Mouse (Mus musculus): Measurements from ENCODE around the gene Adk. TPM values are rescaled to one million over a fixed set of nuclear protein-coding genes. Genes with fewer than 3 reads are reported as not detected.

Gene Adk
- polyA plus RNA-seq, 1 experiment from 2014 or later, result 180 TPM

DNA sequence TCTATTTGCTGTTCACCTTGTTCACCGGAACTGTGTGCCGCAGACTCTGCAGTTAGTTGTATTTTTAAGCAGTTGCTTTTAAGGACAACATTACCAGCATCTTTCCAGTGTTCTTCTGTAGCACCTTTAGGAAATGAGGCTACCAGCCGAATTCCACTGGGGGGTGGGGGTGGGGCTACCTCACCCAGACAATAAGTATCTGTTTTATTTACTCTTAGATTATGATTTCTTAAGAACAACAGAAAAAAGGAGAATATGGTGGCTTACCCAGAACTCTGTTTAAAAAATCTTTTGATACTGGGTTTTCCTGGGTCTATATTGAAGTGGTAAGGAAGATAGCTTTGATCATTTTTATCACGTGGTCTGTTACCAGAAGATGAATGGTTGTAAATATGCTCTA, 18.1 kb upstream of the Adk start:
- no peak for ATAC-seq (replicated peaks; ENCODE audit: low FRiP score, low TSS enrichment, low read depth)

DNA sequence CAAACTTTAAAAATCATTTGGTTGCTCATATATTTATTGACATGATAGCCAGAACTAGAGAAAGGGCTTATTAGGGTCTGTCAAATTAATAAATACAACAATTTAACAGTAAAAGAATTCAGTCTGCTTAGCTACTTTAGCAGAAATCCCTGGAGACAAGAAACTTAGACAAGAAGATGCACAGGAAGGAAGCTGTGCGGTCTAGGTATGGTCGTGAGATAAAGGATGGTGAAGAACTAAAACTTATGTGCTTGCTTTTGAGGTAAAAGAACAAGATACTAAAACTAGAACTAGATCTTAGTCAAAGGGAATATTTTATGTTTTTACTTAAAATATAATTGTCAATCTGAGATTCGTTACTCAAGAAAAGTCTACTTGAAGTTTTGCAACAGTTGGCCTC, 17.6 kb upstream of the Adk start:
- Histone ChIP-seq H3K27me3 (replicated peaks; ENCODE audit: control insufficient read depth, insufficient read depth, low read length) (no peaks in the 10 kb centered on the region), H3K4me3 (ENCODE audit: low read depth, low read length) (no peak overlapping the region), H3K4me1 (replicated peaks; ENCODE audit: control insufficient read depth, insufficient read depth, low read length) (0 out of 2 replicates have a peak, but pooled peaks cover 4% of the 10 kb centered on the region), H3K9ac (ENCODE audit: low read length) (no peak overlapping the region), H3K36me3 (ENCODE audit: control insufficient read depth, insufficient read depth, low read length) (peaks cover 81% of the 10 kb centered on the region), H3K9me3 (ENCODE audit: control insufficient read depth, low read length) (no peaks in the 10 kb centered on the region), H3K27ac (ENCODE audit: low read depth) (no peak overlapping the region), H3K4me2 (ENCODE audit: low read length) (no peak overlapping the region)
- 93% methylated on average over 3 of the region's 3 CpGs for WGBS
- ATAC-seq (replicated peaks; ENCODE audit: low FRiP score, low TSS enrichment, low read depth), result no peak
- DNase-seq (ENCODE audit: low spot score), result no peak

More for the DNA sequence above, 18.1 kb upstream of the Adk start:
- no peaks in the 10 kb centered on the region for H3K9me3 ChIP-seq (ENCODE audit: control insufficient read depth, low read length)
- 0 out of 2 replicates have a peak, but pooled peaks cover 4% of the 10 kb centered on the region for H3K4me1 ChIP-seq (replicated peaks; ENCODE audit: control insufficient read depth, insufficient read depth, low read length)
- no peak overlapping the region for H3K27ac ChIP-seq (ENCODE audit: low read depth)
- peaks cover 82% of the 10 kb centered on the region for H3K36me3 ChIP-seq (ENCODE audit: control insufficient read depth, insufficient read depth, low read length)
- no peak overlapping the region for H3K9ac ChIP-seq (ENCODE audit: low read length)
- H3K4me3 ChIP-seq (ENCODE audit: low read depth, low read length), result no peak overlapping the region
- 86% methylated on average over 4 of the region's 4 CpGs for WGBS
- no peak overlapping the region for H3K4me2 ChIP-seq (ENCODE audit: low read length)
- no peaks in the 10 kb centered on the region for H3K27me3 ChIP-seq (replicated peaks; ENCODE audit: control insufficient read depth, insufficient read depth, low read length)
- no peak for DNase-seq (ENCODE audit: low spot score)

DNA sequence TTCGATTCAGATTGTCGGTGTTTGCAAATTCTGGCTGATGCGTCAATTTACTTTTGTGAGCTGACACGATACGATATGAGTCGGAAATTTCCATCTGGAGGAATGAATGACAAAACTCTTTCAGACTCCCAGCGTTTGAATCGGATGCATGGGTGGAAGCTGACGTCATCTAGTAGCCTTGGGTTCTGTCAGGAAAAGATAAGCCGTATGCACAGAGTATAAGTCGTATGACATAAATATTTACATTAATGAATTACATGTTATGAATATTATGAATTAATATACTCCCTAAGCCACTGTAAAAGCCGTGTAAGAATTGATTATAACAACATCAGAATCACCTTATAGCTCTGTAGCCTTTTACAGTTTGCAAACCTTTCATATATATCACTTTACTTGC, 13.3 kb upstream of the Adk start:
- Histone ChIP-seq H3K36me3 (ENCODE audit: control insufficient read depth, insufficient read depth, low read length) (peaks cover 66% of the 10 kb centered on the region), H3K27ac (ENCODE audit: low read depth) (no peak overlapping the region)
- ATAC-seq (replicated peaks; ENCODE audit: low FRiP score, low TSS enrichment, low read depth), result no peak

GRCm38 (mm10) chr14:21039623-21040022, 12.8 kb upstream of the Adk start:
- no peak overlapping the region for H3K4me3 ChIP-seq (ENCODE audit: low read depth, low read length)
- no peaks in the 10 kb centered on the region for H3K4me1 ChIP-seq (replicated peaks; ENCODE audit: control insufficient read depth, insufficient read depth, low read length)
- DNase-seq (ENCODE audit: low spot score) (no peak), ATAC-seq (replicated peaks; ENCODE audit: low FRiP score, low TSS enrichment, low read depth) (no peak)
- no peaks in the 10 kb centered on the region for H3K27me3 ChIP-seq (replicated peaks; ENCODE audit: control insufficient read depth, insufficient read depth, low read length)
- H3K9me3 ChIP-seq (ENCODE audit: control insufficient read depth, low read length), result no peaks in the 10 kb centered on the region
- H3K27ac ChIP-seq (ENCODE audit: low read depth), result no peak overlapping the region
- no peak overlapping the region for H3K4me2 ChIP-seq (ENCODE audit: low read length)
- no peak overlapping the region for H3K9ac ChIP-seq (ENCODE audit: low read length)
- peaks cover 66% of the 10 kb centered on the region for H3K36me3 ChIP-seq (ENCODE audit: control insufficient read depth, insufficient read depth, low read length)
- 54% methylated on average over 4 of the region's 4 CpGs for WGBS

More for the DNA sequence above, 13.3 kb upstream of the Adk start:
- no peak overlapping the region for H3K4me2 ChIP-seq (ENCODE audit: low read length)
- no peaks in the 10 kb centered on the region for H3K27me3 ChIP-seq (replicated peaks; ENCODE audit: control insufficient read depth, insufficient read depth, low read length)
- no peaks in the 10 kb centered on the region for H3K4me1 ChIP-seq (replicated peaks; ENCODE audit: control insufficient read depth, insufficient read depth, low read length)
- no peak overlapping the region for H3K9ac ChIP-seq (ENCODE audit: low read length)
- H3K9me3 ChIP-seq (ENCODE audit: control insufficient read depth, low read length), result no peaks in the 10 kb centered on the region
- 58% methylated on average over 12 of the region's 12 CpGs for WGBS
- no peak overlapping the region for H3K4me3 ChIP-seq (ENCODE audit: low read depth, low read length)
- no peak for DNase-seq (ENCODE audit: low spot score)

DNA sequence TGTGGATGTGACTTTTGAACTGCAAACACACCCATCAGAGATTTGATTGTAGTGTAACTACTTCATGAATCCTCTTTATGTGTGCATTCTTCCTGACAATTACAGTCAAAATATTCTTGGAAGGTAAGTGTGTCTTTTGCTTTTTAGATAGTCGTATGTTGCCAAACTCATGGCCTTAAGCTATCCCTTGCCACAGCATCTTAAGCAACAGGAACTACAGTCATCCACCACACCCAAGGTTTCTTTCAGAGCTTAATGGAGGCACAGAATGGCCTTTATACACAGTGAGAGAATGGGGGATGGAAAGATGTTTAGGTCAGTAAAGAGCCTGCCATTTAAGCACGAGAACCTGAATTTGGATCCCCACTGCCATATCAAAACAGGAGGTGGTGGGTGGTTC, 4.5 kb upstream of the Adk start:
- H3K4me1 ChIP-seq (replicated peaks; ENCODE audit: control insufficient read depth, insufficient read depth, low read length), result peaks cover 9% of the 10 kb centered on the region
- no peak overlapping the region for H3K9ac ChIP-seq (ENCODE audit: low read length)
- H3K27me3 ChIP-seq (replicated peaks; ENCODE audit: control insufficient read depth, insufficient read depth, low read length), result no peaks in the 10 kb centered on the region
- no peak for ATAC-seq (replicated peaks; ENCODE audit: low FRiP score, low TSS enrichment, low read depth)
- no peaks in the 10 kb centered on the region for H3K9me3 ChIP-seq (ENCODE audit: control insufficient read depth, low read length)
- no peak overlapping the region for H3K27ac ChIP-seq (ENCODE audit: low read depth)
- 92% methylated on average over 2 of the region's 2 CpGs for WGBS
- no peak overlapping the region for H3K4me3 ChIP-seq (ENCODE audit: low read depth, low read length)
- H3K36me3 ChIP-seq (ENCODE audit: control insufficient read depth, insufficient read depth, low read length), result peaks cover 7% of the 10 kb centered on the region; the same call in 1 of the 2 replicates
- no peak for DNase-seq (ENCODE audit: low spot score)
- no peak overlapping the region for H3K4me2 ChIP-seq (ENCODE audit: low read length)

DNA sequence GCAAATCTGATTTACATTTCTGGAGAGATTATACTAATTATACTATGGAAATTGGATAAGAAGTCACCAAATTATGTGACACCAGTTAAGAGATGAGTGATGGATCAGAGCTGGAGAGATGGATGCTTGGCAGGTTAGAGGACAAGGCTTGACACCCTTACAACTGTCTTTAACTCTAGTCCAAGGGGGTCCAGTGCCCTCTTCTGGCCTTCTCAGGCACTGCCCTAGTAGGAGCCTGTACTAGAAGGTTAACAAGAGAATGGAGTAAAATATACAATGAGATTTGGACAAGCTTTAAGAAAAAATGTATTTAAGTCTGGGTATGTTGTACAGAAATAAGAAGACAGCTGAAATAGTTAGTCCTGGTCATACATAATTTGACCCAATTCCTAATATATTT, 3.5 kb upstream of the Adk start:
- Histone ChIP-seq H3K27ac (ENCODE audit: low read depth) (no peak overlapping the region), H3K4me3 (ENCODE audit: low read depth, low read length) (no peak overlapping the region), H3K27me3 (replicated peaks; ENCODE audit: control insufficient read depth, insufficient read depth, low read length) (no peaks in the 10 kb centered on the region), H3K9me3 (ENCODE audit: control insufficient read depth, low read length) (no peaks in the 10 kb centered on the region), H3K36me3 (ENCODE audit: control insufficient read depth, insufficient read depth, low read length) (peaks cover 7% of the 10 kb centered on the region; the same call in 1 of the 2 replicates), H3K4me2 (ENCODE audit: low read length) (no peak overlapping the region), H3K4me1 (replicated peaks; ENCODE audit: control insufficient read depth, insufficient read depth, low read length) (peaks cover 16% of the 10 kb centered on the region), H3K9ac (ENCODE audit: low read length) (no peak overlapping the region)
- DNase-seq (ENCODE audit: low spot score) (no peak), ATAC-seq (replicated peaks; ENCODE audit: low FRiP score, low TSS enrichment, low read depth) (no peak)

- peak; percentile 65 for DNase-seq (ENCODE audit: low spot score)
These were observed 1.6 kb upstream of the Adk start for GRCm38 (mm10) chr14:21050734-21051133.

DNA sequence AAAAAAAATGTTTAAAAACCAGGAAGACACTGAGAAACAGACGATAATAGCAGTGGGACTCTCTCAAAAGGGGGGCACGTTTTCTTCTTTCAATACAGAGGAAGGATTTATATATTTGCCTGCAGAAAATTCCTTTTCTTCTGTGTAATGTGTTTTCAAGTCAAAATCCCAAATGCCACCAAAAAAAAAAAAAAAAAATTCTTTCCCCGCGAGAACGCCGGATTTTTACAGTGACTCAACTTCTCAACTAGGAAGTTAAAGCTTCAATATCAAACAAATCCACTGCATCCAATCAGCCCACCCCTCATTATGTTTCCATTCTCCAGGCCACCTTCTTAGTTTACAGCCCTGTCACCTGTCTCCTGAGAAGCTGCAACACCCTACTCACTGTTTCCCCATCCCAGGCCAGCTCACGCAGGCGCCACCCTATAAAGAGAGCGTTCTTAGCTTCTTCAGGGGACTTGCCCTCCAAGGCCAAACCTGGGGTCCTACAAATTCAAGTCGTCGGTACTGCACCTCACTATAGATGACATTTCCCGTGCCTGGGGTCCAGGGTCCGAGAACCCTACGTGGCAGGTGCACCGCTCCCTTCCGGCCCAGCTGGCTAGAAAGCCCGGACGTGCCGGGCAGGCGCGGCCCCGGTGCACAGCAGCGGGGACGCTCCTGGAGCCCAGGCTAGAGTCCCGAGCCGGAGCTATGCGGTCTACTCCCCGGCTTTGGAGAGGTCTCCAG, 828 bp upstream of the Adk start:
- Histone ChIP-seq H3K27me3 (replicated peaks; ENCODE audit: control insufficient read depth, insufficient read depth, low read length) (no peaks in the 10 kb centered on the region), H3K4me3 (ENCODE audit: low read depth, low read length) (peak overlapping the region; percentile 87), H3K36me3 (ENCODE audit: control insufficient read depth, insufficient read depth, low read length) (no peaks in the 10 kb centered on the region), H3K27ac (ENCODE audit: low read depth) (peak overlapping the region; percentile 94), H3K4me1 (replicated peaks; ENCODE audit: control insufficient read depth, insufficient read depth, low read length) (peaks cover 17% of the 10 kb centered on the region), H3K9me3 (ENCODE audit: control insufficient read depth, low read length) (no peaks in the 10 kb centered on the region), H3K4me2 (ENCODE audit: low read length) (peak overlapping the region; percentile 91), H3K9ac (ENCODE audit: low read length) (peak overlapping the region; percentile 81)
- WGBS, result 6% methylated on average over 28 of the region's 28 CpGs
- DNase-seq (ENCODE audit: low spot score), result no peak
- no peak for ATAC-seq (replicated peaks; ENCODE audit: low FRiP score, low TSS enrichment, low read depth)

More at GRCm38 (mm10) chr14:21050734-21051133, 1.6 kb upstream of the Adk start:
- Histone ChIP-seq H3K4me3 (ENCODE audit: low read depth, low read length) (no peak overlapping the region), H3K4me1 (replicated peaks; ENCODE audit: control insufficient read depth, insufficient read depth, low read length) (peaks cover 17% of the 10 kb centered on the region), H3K36me3 (ENCODE audit: control insufficient read depth, insufficient read depth, low read length) (no peaks in the 10 kb centered on the region), H3K27ac (ENCODE audit: low read depth) (no peak overlapping the region), H3K4me2 (ENCODE audit: low read length) (0 out of 2 replicates have a peak overlapping the region, but pooled peaks have one; percentile 91), H3K9me3 (ENCODE audit: control insufficient read depth, low read length) (no peaks in the 10 kb centered on the region), H3K27me3 (replicated peaks; ENCODE audit: control insufficient read depth, insufficient read depth, low read length) (no peaks in the 10 kb centered on the region), H3K9ac (ENCODE audit: low read length) (no peak overlapping the region)
- ATAC-seq (replicated peaks; ENCODE audit: low FRiP score, low TSS enrichment, low read depth), result no peak
- 74% methylated on average over 3 of the region's 3 CpGs for WGBS

- H3K27ac ChIP-seq (ENCODE audit: low read depth), result peak overlapping the region; percentile 94
- ATAC-seq (replicated peaks; ENCODE audit: low FRiP score, low TSS enrichment, low read depth), result peak; percentile 87
These were observed 382 bp downstream of the Adk start for GRCm38 (mm10) chr14:21052781-21053130.

More at GRCm38 (mm10) chr14:21052781-21053130, 382 bp downstream of the Adk start:
- DNase-seq (ENCODE audit: low spot score), result no peak
- WGBS, result 0% methylated on average over 25 of the region's 25 CpGs
- Histone ChIP-seq H3K27me3 (replicated peaks; ENCODE audit: control insufficient read depth, insufficient read depth, low read length) (no peaks in the 10 kb centered on the region), H3K4me2 (ENCODE audit: low read length) (peak overlapping the region; percentile 91), H3K36me3 (ENCODE audit: control insufficient read depth, insufficient read depth, low read length) (no peaks in the 10 kb centered on the region), H3K9me3 (ENCODE audit: control insufficient read depth, low read length) (no peaks in the 10 kb centered on the region), H3K4me1 (replicated peaks; ENCODE audit: control insufficient read depth, insufficient read depth, low read length) (peaks cover 17% of the 10 kb centered on the region), H3K4me3 (ENCODE audit: low read depth, low read length) (peak overlapping the region; percentile 87), H3K9ac (ENCODE audit: low read length) (peak overlapping the region; percentile 53)
